Mouse (Mus musculus): ENCODE data around the gene Ttc25. TPM values are rescaled to one million over a fixed set of nuclear protein-coding genes. Genes with fewer than 3 reads are reported as not detected.

Gene Ttc25
- polyA plus RNA-seq, 1 experiment = 0.06 TPM

DNA sequence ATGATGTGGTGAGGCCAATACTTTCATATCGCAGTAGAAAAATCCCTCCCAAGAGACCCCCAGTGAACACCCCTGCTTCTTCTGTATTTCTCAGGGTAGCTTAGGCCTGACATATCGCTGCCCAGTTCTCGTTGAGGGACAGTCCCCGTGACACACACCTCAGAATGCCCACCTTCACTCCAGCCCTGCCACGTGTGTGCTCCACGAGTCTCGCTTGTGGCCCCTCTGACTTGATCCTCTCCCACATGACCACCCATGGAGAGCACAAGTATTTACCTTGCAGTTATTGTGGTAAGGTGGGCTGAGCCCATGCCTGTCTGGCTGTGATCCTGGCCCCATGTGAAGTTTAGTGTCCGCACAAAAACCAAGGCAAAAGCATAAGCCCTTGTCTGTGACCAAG, 23.3 kb downstream of the Ttc25 start:
- TF ChIP-seq MAX (IDR thresholded peaks at IDR 0.05) = no peak
- TF ChIP-seq FOSL1 (IDR thresholded peaks at IDR 0.05; ENCODE audit: insufficient read depth, low read length, poor library complexity, severe bottlenecking) = no peak
- no peaks in the 10 kb centered on the region for H3K79me2 ChIP-seq (ENCODE audit: control insufficient read depth, insufficient read depth)

DNA sequence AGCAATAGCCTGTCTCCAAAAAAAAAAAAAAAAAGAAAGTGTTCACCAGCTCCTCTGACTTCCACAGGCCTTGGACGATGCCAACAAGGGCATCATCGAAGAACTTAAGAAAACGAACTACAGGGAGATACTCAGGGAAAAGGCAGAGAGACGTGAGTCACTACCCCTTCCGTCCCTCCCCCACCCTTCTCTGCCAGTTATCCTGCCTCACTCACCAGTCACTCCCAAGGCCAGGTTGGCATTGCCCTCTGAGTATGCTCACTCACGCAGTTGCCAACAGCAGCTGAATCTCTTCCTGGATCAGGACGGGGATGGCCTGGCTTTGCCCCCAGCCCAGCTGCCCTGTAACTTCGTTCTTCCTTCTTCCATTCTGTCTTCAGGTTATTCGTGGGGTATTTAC, 24.4 kb downstream of the Ttc25 start:
- no peaks in the 10 kb centered on the region for H3K36me3 ChIP-seq (ENCODE audit: control insufficient read depth, insufficient read depth)
- H3K79me2 ChIP-seq (ENCODE audit: control insufficient read depth, insufficient read depth) = no peaks in the 10 kb centered on the region
- H3K4me3 ChIP-seq (ENCODE audit: insufficient read depth, poor library complexity, severe bottlenecking) = no peak overlapping the region
- TF ChIP-seq MAX (IDR thresholded peaks at IDR 0.05) (no peak), CTCF (IDR thresholded peaks at IDR 0.05; ENCODE audit: control insufficient read depth, insufficient read depth, insufficient read length) (no peak), MYOG (IDR thresholded peaks at IDR 0.05; ENCODE audit: control insufficient read depth, extremely low read depth, insufficient read length) (no peak), USF1 (IDR thresholded peaks at IDR 0.05; ENCODE audit: low read depth) (no peak), FOSL1 (IDR thresholded peaks at IDR 0.05; ENCODE audit: insufficient read depth, low read length, poor library complexity, severe bottlenecking) (no peak), MYOD1 (IDR thresholded peaks at IDR 0.05; ENCODE audit: control insufficient read depth, insufficient read length, low read depth) (no peak), CEBPB (IDR thresholded peaks at IDR 0.05; ENCODE audit: low read depth) (no peak)
- H3ac ChIP-seq (ENCODE audit: control insufficient read depth, insufficient read length, low read depth) = no peak overlapping the region
- no peaks in the 10 kb centered on the region for H3K79me3 ChIP-seq (ENCODE audit: low read depth)
- no peaks in the 10 kb centered on the region for H3K27me3 ChIP-seq (ENCODE audit: control insufficient read depth, insufficient read depth, insufficient read length)

More for the DNA sequence above, 23.3 kb downstream of the Ttc25 start:
- no peaks in the 10 kb centered on the region for H3K36me3 ChIP-seq (ENCODE audit: control insufficient read depth, insufficient read depth)
- no peaks in the 10 kb centered on the region for H3K79me3 ChIP-seq (ENCODE audit: low read depth)
- H3K4me3 ChIP-seq (ENCODE audit: insufficient read depth, poor library complexity, severe bottlenecking) = no peak overlapping the region
- no peak overlapping the region for H3ac ChIP-seq (ENCODE audit: control insufficient read depth, insufficient read length, low read depth)
- no peaks in the 10 kb centered on the region for H3K27me3 ChIP-seq (ENCODE audit: control insufficient read depth, insufficient read depth, insufficient read length)

DNA sequence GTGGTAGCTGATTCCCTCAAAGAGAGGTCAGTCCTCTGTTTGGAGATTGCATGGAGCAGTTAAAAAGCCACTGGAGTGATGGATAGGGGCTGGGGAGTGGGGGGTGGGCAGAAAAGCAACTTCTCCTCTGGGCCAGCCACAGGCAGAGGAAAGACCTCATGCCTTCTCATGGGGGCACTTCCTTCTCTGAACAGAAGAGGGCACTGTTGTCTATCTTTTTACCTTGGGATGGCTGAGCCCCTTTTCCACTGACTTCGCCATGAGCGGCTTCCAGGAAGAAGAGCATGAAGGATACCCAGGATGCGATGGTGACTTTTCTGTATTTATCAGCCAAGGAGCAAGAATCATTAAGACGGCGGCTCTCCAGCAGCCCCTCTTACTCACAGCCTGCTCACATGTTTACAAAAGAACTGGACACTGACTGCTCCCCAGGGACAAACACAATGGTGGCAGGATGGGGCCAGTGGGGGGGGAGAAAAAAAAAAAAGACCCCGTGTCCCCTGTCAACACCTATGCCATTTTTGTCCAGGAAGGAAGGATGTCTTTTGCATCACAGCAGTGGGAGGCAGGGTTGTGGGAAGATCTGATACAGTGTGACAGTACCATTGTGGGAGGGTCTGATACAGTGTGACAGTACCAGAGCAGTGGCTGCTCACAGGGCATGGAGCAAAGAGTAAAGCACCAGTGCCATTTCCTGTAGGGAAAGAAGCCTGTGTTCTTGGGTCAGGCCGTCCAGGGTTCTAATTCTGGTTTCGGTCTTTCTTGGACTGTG, 25.2 kb downstream of the Ttc25 start:
- Histone ChIP-seq H3K27me3 (ENCODE audit: control insufficient read depth, insufficient read depth, insufficient read length) (no peaks in the 10 kb centered on the region), H3K36me3 (ENCODE audit: control insufficient read depth, insufficient read depth) (no peaks in the 10 kb centered on the region), H3K79me3 (ENCODE audit: low read depth) (no peaks in the 10 kb centered on the region), H3ac (ENCODE audit: control insufficient read depth, insufficient read length, low read depth) (no peak overlapping the region), H3K79me2 (ENCODE audit: control insufficient read depth, insufficient read depth) (no peaks in the 10 kb centered on the region), H3K4me3 (ENCODE audit: insufficient read depth, poor library complexity, severe bottlenecking) (no peak overlapping the region)
- TF ChIP-seq MYOG (IDR thresholded peaks at IDR 0.05; ENCODE audit: control insufficient read depth, extremely low read depth, insufficient read length) (no peak), CEBPB (IDR thresholded peaks at IDR 0.05; ENCODE audit: low read depth) (no peak), CTCF (IDR thresholded peaks at IDR 0.05; ENCODE audit: control insufficient read depth, insufficient read depth, insufficient read length) (peak; percentile 49), MAX (IDR thresholded peaks at IDR 0.05) (no peak)

DNA sequence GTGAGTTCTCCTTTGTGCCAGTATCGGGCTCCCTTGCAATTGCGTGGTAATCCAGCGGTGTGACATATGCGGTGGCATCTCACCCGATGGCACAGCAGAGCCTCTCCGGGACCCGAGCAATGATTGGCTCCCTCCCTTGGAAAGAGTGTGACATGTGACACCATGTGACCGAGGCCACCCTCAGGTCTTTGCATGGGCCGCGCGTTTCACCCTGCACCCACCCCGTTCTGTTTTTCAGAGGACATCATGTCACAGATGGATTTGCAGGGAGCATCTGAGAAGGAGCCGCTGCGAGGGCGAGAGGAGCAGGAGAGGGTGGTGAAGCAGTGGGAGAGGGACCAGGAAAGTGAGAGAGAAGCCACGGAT, 25.8 kb downstream of the Ttc25 start:
- Histone ChIP-seq H3K79me3 (ENCODE audit: low read depth) (no peaks in the 10 kb centered on the region), H3K27me3 (ENCODE audit: control insufficient read depth, insufficient read depth, insufficient read length) (no peaks in the 10 kb centered on the region), H3K79me2 (ENCODE audit: control insufficient read depth, insufficient read depth) (no peaks in the 10 kb centered on the region), H3K36me3 (ENCODE audit: control insufficient read depth, insufficient read depth) (no peaks in the 10 kb centered on the region), H3K4me3 (ENCODE audit: insufficient read depth, poor library complexity, severe bottlenecking) (no peak overlapping the region), H3ac (ENCODE audit: control insufficient read depth, insufficient read length, low read depth) (no peak overlapping the region)
- no peak for TF ChIP-seq USF1 (IDR thresholded peaks at IDR 0.05; ENCODE audit: low read depth)

DNA sequence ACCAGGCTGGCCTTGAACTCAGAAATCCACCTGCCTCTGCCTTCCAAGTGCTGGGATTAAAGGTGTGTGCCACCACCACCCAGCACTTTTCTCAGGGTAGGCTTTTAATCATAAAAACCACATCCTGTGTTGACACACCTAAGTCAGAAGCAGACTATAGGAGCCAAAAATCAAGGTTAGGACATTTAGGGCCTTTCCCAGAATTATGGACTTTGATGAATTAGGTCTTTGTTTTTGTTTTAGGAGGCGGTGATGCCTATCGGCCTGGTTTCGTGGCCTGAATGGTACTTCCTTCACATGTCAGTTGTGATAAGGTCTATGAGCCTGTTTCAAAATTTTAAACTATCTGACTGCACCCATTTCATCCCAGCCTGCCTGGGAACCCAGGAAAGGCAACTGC, 28.8 kb downstream of the Ttc25 start:
- Histone ChIP-seq H3K79me3 (ENCODE audit: low read depth) (no peaks in the 10 kb centered on the region), H3ac (ENCODE audit: control insufficient read depth, insufficient read length, low read depth) (no peak overlapping the region), H3K4me3 (ENCODE audit: insufficient read depth, poor library complexity, severe bottlenecking) (no peak overlapping the region), H3K79me2 (ENCODE audit: control insufficient read depth, insufficient read depth) (no peaks in the 10 kb centered on the region), H3K36me3 (ENCODE audit: control insufficient read depth, insufficient read depth) (peaks cover 11% of the 10 kb centered on the region), H3K27me3 (ENCODE audit: control insufficient read depth, insufficient read depth, insufficient read length) (no peaks in the 10 kb centered on the region)
- TF ChIP-seq CTCF (IDR thresholded peaks at IDR 0.05; ENCODE audit: control insufficient read depth, insufficient read depth, insufficient read length) (no peak), MAX (IDR thresholded peaks at IDR 0.05) (no peak), MYOG (IDR thresholded peaks at IDR 0.05; ENCODE audit: control insufficient read depth, extremely low read depth, insufficient read length) (no peak), MYOD1 (IDR thresholded peaks at IDR 0.05; ENCODE audit: control insufficient read depth, insufficient read length, low read depth) (no peak), FOSL1 (IDR thresholded peaks at IDR 0.05; ENCODE audit: insufficient read depth, low read length, poor library complexity, severe bottlenecking) (no peak), CEBPB (IDR thresholded peaks at IDR 0.05; ENCODE audit: low read depth) (no peak), USF1 (IDR thresholded peaks at IDR 0.05; ENCODE audit: low read depth) (no peak)

DNA sequence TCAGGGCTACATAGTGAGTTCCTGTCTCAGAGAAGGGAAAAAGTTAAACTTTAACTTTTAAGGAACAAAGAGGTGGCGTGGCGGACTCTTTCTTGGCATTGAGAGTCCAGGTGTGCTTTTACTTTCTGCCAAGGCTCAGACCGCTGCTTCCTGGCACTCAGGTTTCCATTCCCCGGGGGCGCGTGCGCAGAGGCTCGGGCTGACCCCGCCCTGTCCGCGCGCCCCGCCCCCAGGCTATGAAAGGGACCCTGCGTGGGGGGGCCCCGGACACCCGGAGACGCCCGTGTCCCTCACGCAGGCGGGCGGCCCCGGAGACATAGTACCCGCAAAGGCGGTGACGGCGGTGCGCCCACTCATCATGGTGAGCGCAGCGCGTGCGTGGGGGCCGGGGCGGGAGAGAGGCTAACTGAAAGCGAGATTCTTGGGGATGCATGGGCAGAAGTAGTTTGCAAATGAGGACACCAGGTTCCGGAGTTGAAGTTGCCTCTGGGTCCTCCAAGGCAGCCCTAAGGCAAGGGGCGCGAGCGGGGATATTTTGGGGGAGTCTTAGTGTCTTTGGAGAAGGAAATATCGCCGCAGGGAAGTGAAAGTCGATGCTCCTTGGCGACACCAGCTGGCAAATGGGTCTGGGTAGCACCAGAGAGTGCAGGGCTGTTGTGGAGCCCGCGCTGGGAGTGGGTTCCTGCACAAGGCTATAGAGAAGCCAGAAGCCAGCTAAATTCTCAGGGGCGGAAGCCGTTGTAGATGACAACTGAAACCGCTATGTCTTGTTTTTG, 29.5 kb downstream of the Ttc25 start, which contains the start of gene Cnp:
Gene Cnp (plus strand): TSS at position 197 of the 776 bp plus-strand sequence.
- H3ac ChIP-seq (ENCODE audit: control insufficient read depth, insufficient read length, low read depth) = peak within 1 kb of the TSS; percentile 89
- H3K4me3 ChIP-seq (ENCODE audit: insufficient read depth, poor library complexity, severe bottlenecking) = peak within 1 kb of the TSS; percentile 40
- TF ChIP-seq MYOG (IDR thresholded peaks at IDR 0.05; ENCODE audit: control insufficient read depth, extremely low read depth, insufficient read length) (no peak), FOSL1 (IDR thresholded peaks at IDR 0.05; ENCODE audit: insufficient read depth, low read length, poor library complexity, severe bottlenecking) (no peak)

More for the DNA sequence above, 29.5 kb downstream of the Ttc25 start, which contains the start of gene Cnp:
- Histone ChIP-seq H3K36me3 (ENCODE audit: control insufficient read depth, insufficient read depth) (peaks cover 17% of the 10 kb centered on the region), H3K79me2 (ENCODE audit: control insufficient read depth, insufficient read depth) (no peaks in the 10 kb centered on the region), H3K27me3 (ENCODE audit: control insufficient read depth, insufficient read depth, insufficient read length) (no peaks in the 10 kb centered on the region), H3K79me3 (ENCODE audit: low read depth) (no peaks in the 10 kb centered on the region)

All from C2C12 (cell line).